Mouse (Mus musculus) granulocyte monocyte progenitor cell, adult 5-6 weeks (primary cell): ENCODE data around the gene Zfp454. TPM values are rescaled to one million over a fixed set of nuclear protein-coding genes. Genes with fewer than 3 reads are reported as not detected.

Experiments
- ATAC-seq: replicated peaks from 2 replicates; pipeline ENCODE4 v1.8.0; 2016; ENCODE audit warnings: mild to moderate bottlenecking, moderate TSS enrichment, inconsistent platforms; ENCODE audit not compliant: poor library complexity, severe bottlenecking
- total RNA-seq, 2 experiments: library from RNA; stranded (forward) in 1 of 2; stranded (reverse) in 1 of 2; fragments of 200-712, 200-1000 nt in 1 of 2; fragments of >200 nt in 1 of 2; fragmentation: Nextera tagmentation in 1 of 2; gene quantifications; 2 replicates each; pipeline ENCODE4 v1.2.3; 2014 to 2017

The Zfp454 gene
- total RNA-seq, 2 experiments from 2014 or later: not detected

- ATAC-seq: no peak
Measured at GRCm38 (mm10) chr11:50847047-50847446, 40.4 kb downstream of the Zfp454 start.

GRCm38 (mm10) chr11:50845951-50846350, 41.5 kb downstream of the Zfp454 start:
- no peak for ATAC-seq

GRCm38 (mm10) chr11:50841023-50841735, 46.3 kb downstream of the Zfp454 start, which contains the start of gene Zfp879:
TSS of gene Zfp879 (minus strand) at chr11:50841552.
- ATAC-seq: peak; percentile 96

- peak; percentile 40 for ATAC-seq
Measured at GRCm38 (mm10) chr11:50835727-50836126, 51.7 kb downstream of the Zfp454 start.

- peak; percentile 98 for ATAC-seq
Measured at GRCm38 (mm10) chr11:50827010-50827953, 60.2 kb downstream of the Zfp454 start, which contains the start of gene Zfp354c. TSS of gene Zfp354c (minus strand) at chr11:50827724.

GRCm38 (mm10) chr11:50826214-50826613, 61.2 kb downstream of the Zfp454 start:
- no peak for ATAC-seq

Other genes starting within 250 kb of the Zfp454 start
- 0.15 and 2.3 TPM in 2 replicates for gene Zfp354c, start 59.9 kb downstream of the Zfp454 start, total RNA-seq (2014; fragmentation: Nextera tagmentation)
- gene Zfp354c, start 59.9 kb downstream of the Zfp454 start, total RNA-seq (2017): 0.60 and 1.4 TPM in 2 replicates
- not detected in 2 replicates for gene Zfp879, start 46.1 kb downstream of the Zfp454 start, total RNA-seq (2014; fragmentation: Nextera tagmentation)
- 0.30 and 0.77 TPM in 2 replicates for gene Zfp879, start 46.1 kb downstream of the Zfp454 start, total RNA-seq (2017)
- not detected in 2 replicates for gene Grm6, start 37.0 kb downstream of the Zfp454 start, total RNA-seq (2014; fragmentation: Nextera tagmentation)
- not detected in 2 replicates for gene Grm6, start 37.0 kb downstream of the Zfp454 start, total RNA-seq (2017)
- 2.4 and 4.0 TPM in 2 replicates for gene Zfp2, start 28.5 kb upstream of the Zfp454 start, total RNA-seq (2014; fragmentation: Nextera tagmentation)
- gene Zfp2, start 28.5 kb upstream of the Zfp454 start, total RNA-seq (2017): 1.3 and 2.0 TPM in 2 replicates
- gene Zfp354b, start 44.0 kb upstream of the Zfp454 start, total RNA-seq (2014; fragmentation: Nextera tagmentation): not detected in 2 replicates
- 0.34 TPM in 1 of 2 replicates, not detected in the other for gene Zfp354b, start 44.0 kb upstream of the Zfp454 start, total RNA-seq (2017)
- not detected in 2 replicates for gene 4933414I15Rik, start 56.1 kb upstream of the Zfp454 start, total RNA-seq (2014; fragmentation: Nextera tagmentation)
- gene 4933414I15Rik, start 56.1 kb upstream of the Zfp454 start, total RNA-seq (2017): not detected in 2 replicates
- not detected in 2 replicates for gene Prop1, start 66.1 kb upstream of the Zfp454 start, total RNA-seq (2014; fragmentation: Nextera tagmentation)
- not detected in 2 replicates for gene Prop1, start 66.1 kb upstream of the Zfp454 start, total RNA-seq (2017)
- not detected in 2 replicates for gene Olfr1378, start 78.9 kb upstream of the Zfp454 start, total RNA-seq (2014; fragmentation: Nextera tagmentation)
- not detected in 2 replicates for gene Olfr1378, start 78.9 kb upstream of the Zfp454 start, total RNA-seq (2017)
- gene Olfr1377, start 94.3 kb upstream of the Zfp454 start, total RNA-seq (2014; fragmentation: Nextera tagmentation): not detected in 2 replicates
- gene Olfr1377, start 94.3 kb upstream of the Zfp454 start, total RNA-seq (2017): not detected in 2 replicates
- not detected in 2 replicates for gene Olfr51, start 115.9 kb upstream of the Zfp454 start, total RNA-seq (2014; fragmentation: Nextera tagmentation)
- not detected in 2 replicates for gene Olfr51, start 115.9 kb upstream of the Zfp454 start, total RNA-seq (2017)
- not detected in 2 replicates for gene Olfr54, start 126.6 kb upstream of the Zfp454 start, total RNA-seq (2014; fragmentation: Nextera tagmentation)
- gene Olfr54, start 126.6 kb upstream of the Zfp454 start, total RNA-seq (2017): not detected in 2 replicates
- not detected in 2 replicates for gene Olfr1375, start 160.5 kb upstream of the Zfp454 start, total RNA-seq (2014; fragmentation: Nextera tagmentation)
- gene Olfr1375, start 160.5 kb upstream of the Zfp454 start, total RNA-seq (2017): not detected in 2 replicates
- 0.83 TPM in 1 of 2 replicates, not detected in the other for gene Zfp354a, start 171.6 kb upstream of the Zfp454 start, total RNA-seq (2014; fragmentation: Nextera tagmentation)
- not detected in 2 replicates for gene Zfp354a, start 171.6 kb upstream of the Zfp454 start, total RNA-seq (2017)